Mouse (Mus musculus): ENCODE results near the gene Gorasp2. TPM values are rescaled to one million over a fixed set of nuclear protein-coding genes. Genes with fewer than 3 reads are reported as not detected.

Gene Gorasp2
- total RNA-seq, 4 experiments from 2014 or later: 112 to 131 (median 121) TPM

DNA sequence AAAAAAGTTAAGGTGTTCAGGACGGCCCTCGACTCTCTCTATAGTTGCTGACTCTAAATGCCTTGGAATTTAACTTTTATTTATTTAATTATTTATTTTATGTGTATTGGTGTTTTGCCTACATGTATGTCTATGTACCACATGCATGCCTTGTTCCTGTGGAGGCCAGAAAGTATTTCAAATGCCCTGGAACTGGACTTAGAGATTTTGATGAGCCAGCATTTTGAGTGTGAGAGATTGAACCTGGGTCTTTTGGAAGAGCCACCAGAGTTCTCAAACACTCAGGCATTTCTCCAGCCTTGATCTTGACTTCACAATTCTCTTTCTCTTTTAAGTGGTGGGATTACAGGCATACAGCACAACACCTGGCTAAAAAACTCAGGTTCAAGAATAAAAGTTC is 90.3 kb downstream of the Gorasp2 start:
- no peak for DNase-seq

DNA sequence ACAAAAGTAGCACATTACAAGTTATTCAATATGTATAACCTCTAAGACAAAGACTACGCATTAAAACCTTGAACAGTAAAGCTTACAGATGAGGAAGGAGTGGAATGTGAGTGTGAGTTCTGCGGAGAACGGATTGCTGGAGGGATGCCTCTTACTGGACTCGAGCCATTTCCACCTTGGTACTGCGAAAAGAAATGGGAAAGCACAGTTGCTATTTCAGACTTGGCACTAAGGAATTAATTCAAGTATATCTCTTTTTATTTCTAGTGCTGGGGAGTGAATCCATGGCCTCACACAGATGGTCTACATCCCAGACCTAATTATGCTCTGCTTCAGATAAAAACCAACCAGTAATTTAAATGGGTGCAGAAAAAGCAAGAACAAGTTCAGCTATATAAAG is 90.8 kb downstream of the Gorasp2 start:
- DNase-seq: no peak

Other genes starting within 250 kb of the Gorasp2 start
- gene Sp5, start 186.7 kb upstream of the Gorasp2 start, total RNA-seq (2022): 1 to 10 TPM; 2.9 to 3.6 (median 3.4) TPM
- under 1 TPM; 0.28 to 0.68 (median 0.38) TPM for gene Erich2, start 152.8 kb upstream of the Gorasp2 start, total RNA-seq (2022)
- 10 to 100 TPM; 12.4 to 20.9 (median 15.5) TPM for gene Gad1, start 108.5 kb upstream of the Gorasp2 start, total RNA-seq (2022)
- gene Gm26558, start 532 bp downstream of the Gorasp2 start, total RNA-seq (2022): under 1 TPM in 2 of 4 experiments, not detected in 2; 0.35 to 0.66 TPM
- 10 to 100 TPM; 58.4 to 69.2 (median 61.3) TPM for gene Tlk1, start 164.2 kb downstream of the Gorasp2 start, total RNA-seq (2022)